Mouse (Mus musculus): ENCODE measurements around the gene Gm44965.

The Gm44965 gene

DNA sequence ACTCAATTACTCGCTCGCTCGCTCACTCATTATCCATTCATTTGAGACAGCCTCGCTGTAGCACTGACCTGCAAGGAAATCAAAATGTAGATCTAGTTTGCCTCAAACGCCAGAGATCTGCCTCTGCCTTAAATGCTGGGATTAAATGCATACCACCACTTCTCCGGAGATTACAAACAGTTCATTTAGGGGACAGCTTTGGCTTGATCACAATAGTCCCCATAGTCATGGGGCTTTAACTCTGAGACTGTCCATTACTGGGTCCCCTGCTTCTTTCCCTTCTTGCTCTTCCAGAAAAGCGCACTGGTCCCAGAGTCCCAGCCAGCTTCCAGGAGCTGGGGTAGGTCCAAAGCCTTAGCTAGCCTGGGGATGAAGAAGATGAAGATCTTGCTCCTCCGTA lies 32.7 kb downstream of the Gm44965 start, which contains the start of gene AI854703:
AI854703 (plus strand) TSS at position 301 of the 400 bp plus-strand sequence.
- no peak for DNase-seq (ENCODE audit: low spot score)

DNA sequence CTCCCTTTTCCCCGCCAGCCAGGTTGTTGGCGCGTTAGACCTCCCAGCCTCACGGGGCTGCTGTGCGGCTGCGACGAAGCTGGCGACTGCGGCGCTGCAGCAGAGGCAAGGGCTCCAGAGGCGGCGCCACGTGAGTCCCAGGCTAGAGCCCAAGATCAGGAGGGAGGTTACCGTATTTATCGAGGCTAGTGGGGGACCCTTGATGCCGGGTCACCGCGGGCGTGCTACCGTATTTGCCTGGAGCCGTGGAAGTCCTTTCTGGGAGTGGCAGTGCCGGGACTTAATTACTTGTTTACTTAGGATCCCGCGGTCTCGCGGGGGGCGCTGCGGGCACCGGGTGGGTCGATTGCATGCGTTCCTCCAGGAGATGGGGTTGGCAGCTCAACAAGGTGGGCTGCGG lies 33.2 kb downstream of the Gm44965 start:
- DNase-seq (ENCODE audit: low spot score) = peak; percentile 41

DNA sequence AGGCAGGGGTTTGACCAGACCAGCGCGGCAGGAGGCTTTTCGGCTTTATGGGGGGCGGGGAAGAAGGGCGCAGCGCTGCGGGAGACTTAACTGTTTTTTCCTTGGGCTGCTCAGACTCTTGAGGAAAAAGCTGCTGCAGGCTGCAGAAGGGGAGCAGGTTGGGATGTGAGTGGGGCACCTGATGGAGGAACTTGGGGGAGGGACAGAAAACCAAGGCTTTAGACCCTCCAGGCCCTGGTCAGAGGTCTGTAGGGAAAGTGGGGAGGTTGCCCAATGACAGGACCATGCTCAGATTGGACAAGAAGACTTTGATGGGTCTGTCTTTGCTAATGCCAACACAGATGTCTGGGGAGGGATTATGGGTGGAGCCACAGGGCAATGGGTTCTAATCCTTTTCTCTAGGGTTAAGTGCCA lies 33.8 kb downstream of the Gm44965 start:
- DNase-seq (ENCODE audit: low spot score) = no peak

DNA sequence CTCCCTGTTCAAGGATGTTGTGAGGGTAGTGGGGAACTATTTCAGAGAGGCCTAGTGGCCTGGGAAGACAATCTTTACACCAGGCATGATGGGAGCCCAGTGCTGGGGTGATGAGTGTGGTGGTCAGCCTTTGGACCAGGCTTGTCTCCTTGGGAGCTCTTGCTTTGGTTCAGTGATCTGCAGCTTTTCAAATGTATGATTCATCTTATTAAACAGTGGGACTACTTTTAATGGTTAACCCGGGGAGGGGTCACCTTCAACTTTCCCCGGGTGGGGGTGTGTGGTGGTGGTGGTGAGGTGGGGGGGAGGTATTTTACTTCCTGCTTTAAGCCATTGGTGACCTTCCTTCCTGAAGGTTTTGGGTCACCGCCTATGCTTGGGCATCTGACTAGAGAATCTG lies 34.6 kb downstream of the Gm44965 start:
- no peak for DNase-seq (ENCODE audit: low spot score)

DNA sequence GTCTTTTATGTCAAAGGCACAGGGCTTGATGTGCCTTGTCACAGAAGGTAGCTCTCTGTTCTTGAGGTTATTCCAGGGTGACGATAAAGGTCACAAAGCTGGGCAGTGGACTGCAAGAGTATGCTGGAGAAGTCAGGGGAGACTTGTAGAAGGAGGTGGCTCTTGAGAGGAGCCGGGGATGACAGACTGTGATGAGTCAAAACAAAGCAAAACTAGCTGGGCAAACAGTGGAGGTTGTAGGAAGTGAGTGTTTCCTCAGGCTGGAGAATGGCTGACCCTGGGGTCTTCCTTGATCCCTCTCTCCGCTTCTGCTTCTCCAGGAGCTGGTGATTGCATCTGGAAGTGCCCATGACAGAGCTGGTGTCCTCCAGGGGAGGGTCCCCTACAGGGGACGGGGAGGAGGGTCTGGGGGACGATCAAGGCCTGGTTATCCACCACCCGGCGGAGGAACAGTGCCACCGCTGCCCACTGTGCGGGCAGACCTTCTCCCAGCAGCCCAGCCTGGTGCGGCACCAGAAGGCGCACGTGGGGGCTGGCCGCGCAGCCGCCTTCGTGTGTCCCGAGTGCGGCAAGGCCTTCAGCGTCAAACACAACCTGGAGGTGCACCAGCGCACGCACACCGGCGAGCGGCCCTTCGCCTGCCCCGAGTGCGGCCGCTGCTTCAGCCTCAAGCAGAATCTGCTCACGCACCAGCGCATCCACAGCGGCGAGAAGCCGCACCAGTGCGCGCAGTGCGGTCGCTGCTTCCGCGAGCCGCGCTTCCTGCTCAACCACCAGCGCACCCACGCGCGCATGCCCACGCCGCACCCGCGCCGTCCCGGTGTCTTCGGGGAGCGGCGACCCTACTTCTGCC lies 35.3 kb downstream of the Gm44965 start:
- peak; percentile 11 for DNase-seq (ENCODE audit: low spot score)

DNA sequence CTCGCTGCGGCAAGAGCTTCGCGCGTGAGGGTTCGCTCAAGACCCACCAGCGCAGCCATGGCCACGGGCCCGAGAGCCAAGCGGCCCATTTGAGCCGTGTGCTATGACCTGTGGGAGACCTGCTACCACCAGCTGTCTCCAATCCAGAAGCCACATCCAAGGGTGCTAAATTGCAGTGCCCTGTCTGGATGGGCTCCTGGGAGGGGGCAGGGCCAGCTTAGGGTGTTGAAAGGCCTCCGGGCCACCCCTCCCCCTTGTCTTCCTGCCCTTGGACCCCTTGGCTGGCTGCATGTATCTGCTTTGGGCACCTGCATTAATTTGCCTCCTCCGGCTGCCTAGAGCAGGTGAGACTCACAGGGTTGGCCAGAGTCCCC lies 35.9 kb downstream of the Gm44965 start:
- no peak for DNase-seq (ENCODE audit: low spot score)

DNA sequence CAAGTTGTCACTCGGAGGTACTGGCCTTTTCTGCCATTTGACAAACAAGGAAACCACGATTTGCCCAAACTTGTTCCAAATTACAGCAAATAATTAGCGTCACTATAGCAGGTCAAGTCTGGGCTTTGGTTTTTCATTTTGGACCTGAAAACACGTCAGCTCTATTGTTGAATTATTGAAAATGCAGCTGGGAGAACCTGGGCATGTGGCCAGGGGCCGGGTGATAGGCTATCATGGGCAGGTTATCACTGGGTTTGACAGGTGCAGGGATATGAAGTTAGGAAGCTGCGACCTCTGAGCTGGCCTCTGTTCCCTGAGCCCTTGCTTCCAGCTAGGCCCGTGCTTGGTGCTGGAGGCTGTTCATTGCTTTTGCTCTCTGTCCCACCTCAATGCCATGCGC lies 37.1 kb downstream of the Gm44965 start:
- DNase-seq (ENCODE audit: low spot score) = no peak

DNA sequence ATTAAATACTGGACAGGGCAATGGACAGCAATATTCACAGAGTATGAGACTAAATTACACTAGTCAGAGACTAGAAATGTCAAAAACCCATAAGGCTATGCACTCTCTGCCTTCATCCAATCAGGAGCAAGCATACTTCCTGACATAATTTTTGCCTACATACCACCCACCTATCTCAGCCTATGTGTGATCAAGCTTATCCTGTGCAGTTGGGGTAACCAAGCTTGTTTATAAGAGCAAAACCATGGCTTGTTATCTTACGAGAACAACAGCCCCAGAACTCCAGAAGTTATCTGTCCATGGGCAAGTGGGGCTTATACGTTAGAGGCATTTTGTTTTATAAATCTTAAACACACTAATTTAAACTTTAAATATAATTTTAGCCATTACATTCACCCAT lies 41.4 kb downstream of the Gm44965 start:
- no peak for DNase-seq (ENCODE audit: low spot score)

DNA sequence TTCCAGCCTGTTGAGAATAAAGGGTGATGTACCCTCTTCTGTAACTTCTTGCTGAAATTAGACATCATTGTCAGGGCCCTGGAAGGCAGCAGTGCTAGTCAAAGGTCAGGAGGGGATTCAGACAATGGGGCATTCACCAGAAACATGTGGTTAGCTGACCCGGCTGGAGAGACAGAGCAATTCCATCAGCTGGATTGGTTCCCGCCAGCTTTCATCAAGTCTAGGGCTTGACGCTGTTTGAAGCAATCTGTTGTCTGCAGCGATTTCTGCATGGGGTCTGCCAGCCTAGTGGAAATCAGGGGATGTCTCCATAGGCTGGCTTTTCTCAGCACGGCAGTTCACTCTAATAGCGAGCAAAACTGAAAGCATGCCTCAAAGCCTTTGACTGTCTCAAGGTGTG lies 42.8 kb downstream of the Gm44965 start:
- DNase-seq (ENCODE audit: low spot score) = no peak

DNA sequence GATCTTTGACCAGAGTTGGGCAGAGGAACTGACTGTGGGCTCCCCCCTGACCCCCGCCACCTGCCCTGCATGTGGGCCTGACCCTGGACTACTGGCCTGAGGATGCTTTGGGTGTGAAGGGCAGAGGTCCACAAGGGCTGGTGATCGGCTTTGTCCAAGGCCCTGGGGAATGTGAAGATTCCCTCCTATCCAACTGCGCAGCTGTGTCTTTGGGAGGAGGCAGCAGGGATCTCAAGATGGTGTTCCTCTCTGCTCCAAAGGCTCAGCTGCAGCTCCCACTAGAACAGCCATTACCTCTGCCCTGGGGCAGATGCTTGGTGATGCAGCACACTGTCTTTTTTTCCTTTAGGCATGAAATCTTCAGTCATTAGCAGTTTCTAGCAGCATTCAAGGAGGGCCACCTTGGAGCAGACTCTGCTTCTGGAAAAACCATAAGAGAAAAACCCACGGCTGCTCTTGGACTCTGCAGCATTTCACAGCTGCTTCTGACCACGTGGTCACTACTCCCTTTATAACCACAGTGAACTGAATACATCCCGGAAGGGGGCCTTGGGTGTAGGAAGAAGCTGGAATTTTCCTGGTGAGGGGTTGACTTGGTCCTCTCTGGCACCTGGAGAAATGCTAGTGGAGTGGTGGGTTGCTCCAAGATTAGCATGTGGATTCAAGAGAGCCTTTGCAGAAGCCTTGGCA lies 44.2 kb downstream of the Gm44965 start:
- DNase-seq (ENCODE audit: low spot score) = no peak

DNA sequence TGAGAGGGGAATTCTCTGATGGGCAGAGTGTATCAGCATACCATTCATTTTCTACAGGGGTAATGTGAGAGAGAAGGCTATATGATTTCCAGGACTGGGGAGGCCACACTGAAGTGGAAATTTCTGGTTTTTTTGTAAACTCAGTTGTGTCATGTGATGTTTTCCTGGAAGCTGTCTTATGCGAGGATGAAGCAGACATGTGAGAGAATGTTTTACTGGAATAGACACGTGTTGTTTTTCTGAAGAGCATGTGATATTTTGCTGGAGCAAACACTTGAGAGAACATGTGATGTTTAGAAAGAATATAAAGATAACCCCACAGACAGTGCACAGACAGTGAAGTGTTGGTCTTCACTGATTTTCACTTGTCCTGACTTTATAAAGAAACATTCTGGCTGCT lies 44.8 kb downstream of the Gm44965 start:
- no peak for DNase-seq (ENCODE audit: low spot score)

DNA sequence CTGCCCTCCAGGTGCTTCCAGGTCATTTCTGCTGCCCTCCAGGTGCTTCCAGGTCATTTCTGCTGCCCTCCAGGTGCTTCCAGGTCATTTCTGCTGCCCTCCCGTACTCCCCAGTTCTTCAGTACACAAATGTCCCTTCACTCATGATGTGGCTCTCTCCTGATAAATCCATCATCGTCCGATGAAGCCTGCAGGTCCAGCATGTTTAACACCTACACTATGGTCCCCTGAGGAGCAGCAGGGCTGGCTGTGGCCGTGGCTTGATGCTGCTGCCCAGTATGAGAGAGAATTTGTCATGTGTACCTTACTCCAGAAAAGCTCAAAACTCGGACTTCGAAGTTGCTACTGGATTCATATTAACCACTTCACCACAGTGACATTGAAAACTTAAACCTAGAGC lies 47.6 kb downstream of the Gm44965 start:
- no peak for DNase-seq (ENCODE audit: low spot score)

DNA sequence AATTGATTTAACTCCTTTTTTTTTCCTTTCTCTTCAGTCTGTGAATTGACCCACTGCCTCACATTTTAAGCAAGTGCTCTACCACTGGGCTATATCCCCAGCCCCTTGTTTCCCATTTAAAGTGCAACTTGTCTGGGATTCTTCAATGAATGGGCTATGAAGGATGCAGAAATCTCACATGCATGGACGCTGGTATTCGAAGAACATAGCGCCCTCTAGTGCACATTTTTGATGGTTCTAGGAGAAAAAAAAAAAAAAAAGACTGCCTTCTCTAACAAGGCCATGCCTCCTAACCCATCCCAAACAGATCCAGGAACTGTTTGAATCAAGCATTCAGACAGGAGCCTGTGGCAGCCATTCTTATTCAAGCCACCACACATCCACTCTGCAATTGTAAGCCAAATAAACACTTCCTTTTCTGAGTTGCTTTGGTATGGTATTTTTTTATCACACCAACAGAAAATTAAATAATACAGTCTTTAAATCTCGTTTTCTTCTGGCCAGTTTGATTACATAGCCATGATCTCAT lies 49.1 kb downstream of the Gm44965 start:
- no peak for DNase-seq (ENCODE audit: low spot score)

DNA sequence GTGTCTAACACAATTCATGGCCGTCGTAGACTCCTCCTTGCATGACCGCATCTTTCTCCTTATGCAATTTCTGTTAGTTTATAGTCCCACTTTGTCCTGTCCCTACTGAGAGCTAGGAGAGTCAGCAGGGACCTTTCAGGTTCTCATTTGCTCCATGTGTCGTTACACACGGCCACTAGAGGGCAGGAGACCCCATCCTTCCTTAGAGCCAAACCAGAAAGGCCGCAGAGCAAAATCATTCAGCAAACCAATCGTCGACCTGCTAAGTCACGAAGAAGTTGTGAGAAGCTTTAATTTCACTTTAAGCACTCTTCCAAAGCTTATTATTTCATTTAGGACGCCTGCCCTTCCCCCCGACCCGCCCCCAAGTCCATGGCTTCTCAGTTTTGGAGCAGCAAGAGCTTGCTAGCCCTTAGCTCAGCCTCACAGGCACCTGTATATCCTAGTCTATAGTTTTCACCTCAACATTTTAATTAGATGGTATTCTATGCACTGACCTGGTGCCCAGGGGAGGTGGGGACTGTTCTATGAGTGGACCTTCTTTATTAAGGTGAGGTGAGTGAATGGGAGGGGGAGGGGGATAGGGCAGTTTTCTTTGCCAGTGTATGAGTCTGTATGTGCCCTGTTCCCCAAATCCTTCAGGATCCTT lies 52.0 kb downstream of the Gm44965 start:
- peak; percentile 32 for DNase-seq (ENCODE audit: low spot score)

DNA sequence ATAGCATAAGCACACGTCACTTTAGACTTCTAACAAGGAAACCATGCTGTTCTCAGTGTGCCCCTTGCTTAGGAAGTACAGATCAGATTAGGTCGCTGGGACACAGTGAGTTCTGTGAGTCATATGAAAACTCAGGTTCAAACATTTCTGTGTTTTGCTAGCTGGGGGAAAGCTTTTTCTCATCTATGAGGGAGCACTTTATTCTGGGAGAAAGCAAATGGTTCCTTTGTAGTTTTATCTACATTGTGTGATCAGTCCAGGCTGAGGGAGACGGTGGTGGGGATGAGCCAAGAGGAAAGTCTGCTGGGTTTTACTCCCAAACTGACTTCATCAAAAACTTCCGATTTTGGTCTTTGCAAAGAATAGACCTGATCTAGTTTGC lies 52.6 kb downstream of the Gm44965 start:
- DNase-seq (ENCODE audit: low spot score) = no peak

DNA sequence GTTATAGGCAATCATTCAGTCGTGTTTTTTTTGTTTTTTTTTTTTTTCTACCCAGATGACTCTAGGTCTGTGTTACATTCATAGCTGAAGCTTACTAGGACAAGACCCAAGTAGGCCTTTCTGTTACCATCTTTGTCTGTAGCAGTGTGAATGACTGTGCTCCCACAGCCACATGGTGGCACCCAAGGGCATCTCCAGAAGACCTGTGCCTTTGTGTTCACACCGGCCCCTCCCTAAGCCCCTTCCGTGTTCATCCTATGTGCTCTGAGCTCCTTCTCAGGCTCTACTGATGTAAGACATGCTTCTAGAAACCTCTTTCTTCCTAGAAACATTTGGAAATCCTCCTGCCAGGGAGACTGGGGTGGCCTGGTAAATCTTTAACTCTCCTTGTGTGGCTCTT lies 53.3 kb downstream of the Gm44965 start, which contains the start of gene Gimap8:
Gimap8 (plus strand) TSS at position 240 of the 400 bp plus-strand sequence.
- DNase-seq (ENCODE audit: low spot score) = no peak

DNA sequence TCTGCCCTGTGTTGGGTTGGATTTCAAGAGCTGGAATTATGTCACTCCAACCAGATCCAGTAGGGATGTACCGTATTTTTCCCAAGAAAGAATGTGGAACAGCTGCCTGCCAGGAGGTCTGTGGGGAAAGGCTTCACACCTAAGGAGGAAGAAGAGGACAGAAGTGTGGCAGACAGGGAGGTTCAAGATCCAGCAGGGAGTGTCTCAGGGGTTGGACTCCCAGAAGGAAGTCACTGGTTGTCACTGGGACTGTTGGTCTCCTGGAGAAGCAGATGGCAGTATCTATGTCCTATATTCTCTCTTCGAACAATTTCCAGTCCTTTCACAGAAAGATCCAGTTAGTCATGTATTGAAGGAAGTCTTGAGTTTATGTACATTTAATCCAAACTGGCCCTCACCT lies 53.9 kb downstream of the Gm44965 start:
- no peak for DNase-seq (ENCODE audit: low spot score)

DNA sequence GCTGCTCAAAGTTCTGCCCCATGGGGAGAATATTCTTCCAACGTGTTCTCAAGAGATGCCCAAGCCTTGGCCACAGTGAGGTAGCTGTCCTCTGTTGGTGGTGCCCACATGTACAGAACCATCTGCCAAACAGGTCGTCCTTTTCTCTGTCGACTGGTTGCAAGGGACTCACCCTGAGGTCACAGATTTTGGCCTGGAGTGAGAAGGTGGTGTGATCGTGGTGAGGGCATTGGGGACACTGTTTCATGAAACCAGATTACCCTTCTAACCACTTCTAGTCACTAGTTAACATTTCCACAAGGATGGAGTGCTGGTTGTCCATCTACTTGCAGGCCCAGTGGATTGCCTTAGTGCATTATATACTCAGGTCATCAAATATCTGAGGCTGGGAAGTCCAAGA lies 55.0 kb downstream of the Gm44965 start:
- DNase-seq (ENCODE audit: low spot score) = no peak

DNA sequence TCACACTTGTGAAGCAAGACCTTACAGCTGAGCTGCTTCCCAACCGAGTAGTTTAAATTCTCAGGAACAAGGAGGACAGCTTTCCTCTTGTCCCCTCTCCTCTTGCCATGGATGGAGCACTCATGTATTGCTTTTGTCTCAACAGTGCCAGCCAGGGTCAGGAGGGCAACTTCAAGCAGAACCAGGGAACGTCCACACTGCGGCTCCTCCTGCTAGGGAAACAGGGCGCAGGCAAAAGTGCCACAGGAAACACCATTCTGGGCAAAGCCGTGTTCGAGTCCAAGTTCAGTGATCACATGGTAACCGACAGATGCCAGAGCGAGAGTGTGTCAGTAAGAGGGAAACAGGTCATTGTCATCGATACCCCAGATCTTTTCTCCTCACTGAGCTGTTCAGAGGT lies 56.3 kb downstream of the Gm44965 start:
- no peak for DNase-seq (ENCODE audit: low spot score)

DNA sequence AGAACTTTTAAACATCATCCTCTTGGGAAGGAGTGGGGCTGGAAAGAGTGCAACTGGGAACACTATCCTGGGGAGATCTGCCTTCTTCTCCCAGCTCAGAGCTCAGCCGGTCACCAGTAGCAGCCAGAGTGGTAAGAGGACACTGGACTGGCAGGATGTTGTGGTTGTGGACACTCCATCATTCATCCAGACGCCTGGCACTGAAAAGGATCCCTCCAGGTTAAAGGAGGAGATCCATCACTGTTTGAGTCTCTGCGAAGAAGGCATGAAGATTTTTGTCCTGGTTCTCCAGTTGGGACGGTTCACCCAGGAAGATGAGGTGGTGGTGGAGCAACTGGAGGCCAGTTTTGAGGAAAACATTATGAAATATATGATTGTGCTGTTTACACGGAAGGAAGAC lies 65.0 kb downstream of the Gm44965 start:
- DNase-seq (ENCODE audit: low spot score) = no peak

DNA sequence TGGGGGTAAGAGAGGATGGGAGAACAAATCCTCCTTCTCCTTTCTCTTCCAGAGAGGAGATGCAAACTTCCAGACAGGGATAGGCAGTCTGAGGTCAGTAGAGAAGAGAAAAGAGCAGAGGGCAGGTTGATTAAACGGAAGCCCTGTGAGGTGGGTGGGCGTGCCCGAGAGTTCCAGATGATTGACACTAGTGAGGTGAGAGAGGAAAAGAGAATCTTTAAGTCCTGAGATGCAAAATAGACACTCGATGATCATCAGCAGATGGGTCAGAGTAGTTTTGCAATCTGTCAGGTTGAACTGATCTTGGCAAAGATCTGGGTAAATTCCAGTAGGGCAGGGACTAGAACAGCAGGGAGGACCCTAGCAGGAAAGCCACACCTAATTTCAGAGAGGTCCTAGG lies 71.0 kb downstream of the Gm44965 start:
- DNase-seq (ENCODE audit: low spot score) = no peak

DNA sequence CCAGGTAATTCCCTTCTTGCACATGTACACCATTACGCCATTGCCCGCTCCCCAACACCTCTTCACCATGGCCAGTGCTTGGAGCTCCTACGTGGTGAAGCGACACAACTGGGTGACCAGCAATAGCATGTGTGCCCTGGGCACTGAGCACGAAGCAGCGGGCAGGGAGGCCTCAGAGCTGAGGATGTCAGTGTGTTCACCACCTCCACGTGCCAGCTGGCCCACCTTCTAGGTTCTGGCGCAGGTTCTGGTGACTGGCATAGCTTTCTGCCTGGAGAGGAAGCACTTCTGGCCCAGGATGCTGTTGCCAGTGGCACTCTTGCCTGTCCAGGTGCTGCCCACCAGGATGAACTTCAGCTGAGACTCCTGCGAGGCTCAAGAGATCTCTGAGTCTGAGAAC lies 71.7 kb downstream of the Gm44965 start:
- no peak for DNase-seq (ENCODE audit: low spot score)

DNA sequence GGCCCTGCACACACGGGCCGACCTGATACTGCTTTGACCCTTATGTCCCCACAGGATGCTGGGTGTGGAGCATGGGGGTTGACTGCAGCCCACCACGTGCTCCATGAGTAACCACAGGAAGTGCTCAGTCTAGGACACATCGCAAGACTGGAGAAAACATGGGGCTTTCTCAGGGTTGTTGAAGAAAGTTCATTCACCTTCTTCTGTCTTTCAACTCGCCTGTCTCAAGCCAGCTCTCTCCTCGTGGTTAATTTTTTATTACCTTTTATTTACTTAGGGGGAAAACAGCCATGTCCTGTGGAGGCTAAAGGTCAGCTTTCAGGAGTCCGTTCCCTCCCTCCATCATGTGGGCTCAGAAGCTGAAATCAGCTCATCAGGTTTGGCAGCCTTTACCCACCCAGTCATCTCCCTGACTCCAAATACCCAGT lies 72.4 kb downstream of the Gm44965 start:
- DNase-seq (ENCODE audit: low spot score) = no peak

Data from testis, postnatal 14 days (tissue).